Mouse (Mus musculus): ENCODE measurements around the gene Serping1. TPM values are rescaled to one million over a fixed set of nuclear protein-coding genes. Genes with fewer than 3 reads are reported as not detected.
"Not testable (repeated sequence)": the region's sequence is repeated elsewhere in the genome, so short reads cannot be mapped to it uniquely, and the experiment has no call there.

Serping1 gene
- total RNA-seq (2022): 1 to 10 TPM; 6.6 to 9.6 (median 7.8) TPM

GRCm38 (mm10) chr2:84775241-84775640, at the start of gene Serping1:
Gene Serping1 (minus strand): TSS chr2:84775444.
- no peak for DNase-seq (ENCODE audit: low spot score in 2 of 2)

DNA sequence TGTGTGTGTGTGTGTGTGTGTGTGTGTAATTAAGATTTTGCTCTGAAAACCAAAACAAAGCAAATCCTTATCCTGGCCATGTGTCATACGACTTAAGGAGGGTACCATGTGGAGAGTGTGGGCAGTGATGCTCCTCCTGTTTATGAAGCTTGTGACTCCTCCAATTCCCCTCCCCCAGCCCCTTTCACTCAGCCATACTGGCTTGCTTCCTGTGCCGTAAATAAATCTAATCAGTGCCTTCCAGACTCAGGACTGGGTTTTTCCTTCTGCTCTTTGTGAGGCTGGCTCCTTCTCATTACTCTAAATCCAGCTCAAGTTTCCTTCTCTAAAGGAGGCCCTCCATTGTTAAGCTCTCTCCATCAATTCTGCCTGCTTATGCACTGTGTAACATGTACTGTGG, 48.0 kb upstream of the Serping1 start:
- no peak for DNase-seq (ENCODE audit: low spot score in 2 of 2)

GRCm38 (mm10) chr2:84822552-84822951, 47.3 kb upstream of the Serping1 start, which contains the start of gene Smtnl1:
Gene Smtnl1 (minus strand): TSS chr2:84822652.
- no peak for DNase-seq (ENCODE audit: low spot score in 2 of 2)

GRCm38 (mm10) chr2:84819861-84820260, 44.6 kb upstream of the Serping1 start:
- DNase-seq (ENCODE audit: low spot score in 2 of 2): peak in 1 of 2 experiments; percentile 40

GRCm38 (mm10) chr2:84812676-84813075, 37.4 kb upstream of the Serping1 start:
- no peak for DNase-seq (ENCODE audit: low spot score in 2 of 2)

DNA sequence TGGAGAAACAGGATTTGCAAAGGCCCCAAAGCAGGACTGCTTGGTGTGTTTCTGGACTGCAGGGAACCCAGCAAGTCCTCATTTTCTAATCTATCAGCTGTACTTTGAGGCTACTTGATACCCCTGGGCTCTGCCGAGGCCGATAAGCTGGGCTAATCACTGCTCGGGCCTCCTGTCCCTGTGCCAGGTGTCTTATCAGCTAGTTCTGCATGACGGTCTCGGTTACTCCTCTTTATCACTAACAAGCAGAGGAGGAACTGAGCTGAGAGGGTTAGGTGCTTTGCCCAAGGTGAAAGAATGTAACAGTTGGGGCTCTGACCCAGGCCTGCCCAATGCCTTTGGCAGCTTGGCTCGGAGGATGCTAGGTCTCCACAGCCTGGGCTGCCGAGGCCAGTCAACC, 36.6 kb upstream of the Serping1 start:
- DNase-seq (ENCODE audit: low spot score in 2 of 2): no peak

GRCm38 (mm10) chr2:84810886-84811577, 35.8 kb upstream of the Serping1 start:
- peak; percentile 84 to 85 for DNase-seq (ENCODE audit: low spot score in 2 of 2)

DNA sequence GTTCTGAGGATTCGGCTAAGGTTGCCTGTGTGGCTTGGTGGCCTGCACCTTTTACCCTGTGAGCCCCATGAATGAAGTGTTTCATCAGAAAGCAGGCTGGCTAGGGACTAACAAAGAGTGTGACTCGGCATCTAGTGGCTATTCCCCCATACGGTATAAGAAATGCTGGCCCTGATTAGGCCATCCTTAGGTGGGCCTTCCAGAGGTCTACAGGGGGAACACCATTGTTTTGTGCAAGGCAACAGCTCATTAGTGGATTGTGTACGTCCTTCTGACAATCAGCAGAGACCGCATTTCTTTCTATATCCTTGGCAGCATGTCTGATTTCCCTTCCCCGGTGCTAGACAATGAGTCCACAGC, 35.3 kb upstream of the Serping1 start:
- no peak for DNase-seq (ENCODE audit: low spot score in 2 of 2)

- no peak for DNase-seq (ENCODE audit: low spot score in 2 of 2)
These were observed 34.1 kb upstream of the Serping1 start for GRCm38 (mm10) chr2:84809330-84809729.

GRCm38 (mm10) chr2:84806546-84806945, 31.3 kb upstream of the Serping1 start:
- no peak for DNase-seq (ENCODE audit: low spot score in 2 of 2)

- DNase-seq (ENCODE audit: low spot score in 2 of 2): no peak
These were observed 28.7 kb upstream of the Serping1 start for GRCm38 (mm10) chr2:84803963-84804362.

GRCm38 (mm10) chr2:84801223-84801622, 26.0 kb upstream of the Serping1 start:
- DNase-seq (ENCODE audit: low spot score in 2 of 2): not testable (repeated sequence)

GRCm38 (mm10) chr2:84800304-84800703, 25.1 kb upstream of the Serping1 start:
- no peak for DNase-seq (ENCODE audit: low spot score in 2 of 2)

GRCm38 (mm10) chr2:84799041-84799561, 23.9 kb upstream of the Serping1 start:
- peak; percentile 31 to 42 for DNase-seq (ENCODE audit: low spot score in 2 of 2)

DNA sequence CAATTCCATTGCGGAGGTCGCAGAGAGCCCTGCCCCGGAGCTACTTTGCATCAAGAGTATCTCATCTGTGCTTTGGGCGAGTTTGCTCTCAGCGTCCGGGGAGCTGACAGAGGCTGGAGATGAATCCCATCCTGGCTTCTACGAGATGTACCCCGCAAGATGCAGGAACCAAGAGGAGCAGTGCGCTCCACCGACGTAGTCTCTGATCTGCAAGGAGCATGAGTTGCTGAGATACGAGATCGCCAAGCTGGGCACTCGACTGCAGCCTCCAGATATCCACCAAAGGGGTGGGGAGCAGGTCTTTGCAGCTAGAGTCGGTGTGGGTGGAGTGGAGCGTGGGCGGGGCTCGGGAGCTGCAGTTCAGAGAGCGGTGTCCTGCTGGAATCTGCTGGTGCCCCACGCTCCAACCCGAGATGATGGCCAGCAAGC, 23.3 kb upstream of the Serping1 start, which contains the start of gene Ube2l6:
Gene Ube2l6, plus strand, starts transcription at position 336 of the 429 bp plus-strand sequence.
- DNase-seq (ENCODE audit: low spot score in 2 of 2): peak; percentile 49 to 77

GRCm38 (mm10) chr2:84797833-84798492, 22.7 kb upstream of the Serping1 start:
- peak; percentile 68 to 75 for DNase-seq (ENCODE audit: low spot score in 2 of 2)

- DNase-seq (ENCODE audit: low spot score in 2 of 2): no peak
These were observed 18.6 kb upstream of the Serping1 start for GRCm38 (mm10) chr2:84793871-84794270.

DNA sequence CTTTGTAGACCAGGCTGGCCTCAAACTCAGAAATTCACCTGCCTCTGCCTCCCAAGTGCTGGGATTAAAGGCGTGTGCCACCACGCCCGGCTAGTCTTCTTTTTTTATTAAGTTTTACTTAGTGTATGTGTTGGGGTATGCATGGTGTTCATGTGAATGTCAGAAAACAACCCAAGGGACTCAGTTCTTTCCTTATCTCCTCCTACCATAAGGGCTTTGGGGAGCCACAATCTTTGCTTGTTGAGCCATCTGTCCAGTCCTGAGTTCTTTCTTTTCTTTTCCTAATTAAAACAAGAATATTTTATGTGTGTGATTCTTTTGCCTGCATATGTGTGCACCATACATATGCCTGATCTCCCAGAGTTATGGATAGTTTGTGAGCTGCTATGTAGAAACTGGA, 17.9 kb upstream of the Serping1 start:
- DNase-seq (ENCODE audit: low spot score in 2 of 2): no peak

DNA sequence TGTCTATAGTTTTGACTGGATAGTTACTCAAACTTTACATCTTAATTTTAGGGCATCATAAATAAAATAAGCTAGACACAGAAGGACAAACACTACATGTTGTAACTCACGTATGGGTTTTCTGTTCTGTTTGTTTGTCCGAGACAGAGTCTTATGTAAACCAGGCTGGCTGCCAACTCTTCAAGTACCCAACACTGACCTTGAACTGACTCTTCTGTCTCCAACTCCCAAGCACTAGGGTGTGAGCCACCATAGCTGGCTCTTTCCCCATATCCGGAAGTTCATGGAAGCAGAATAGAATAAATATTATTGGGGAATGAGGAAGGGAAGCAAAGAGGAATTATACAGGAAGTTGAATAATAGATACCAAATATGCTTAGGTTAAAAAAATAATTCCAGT, 17.3 kb upstream of the Serping1 start:
- no peak for DNase-seq (ENCODE audit: low spot score in 2 of 2)

GRCm38 (mm10) chr2:84790418-84790817, 15.2 kb upstream of the Serping1 start:
- DNase-seq (ENCODE audit: low spot score in 2 of 2): no peak

DNA sequence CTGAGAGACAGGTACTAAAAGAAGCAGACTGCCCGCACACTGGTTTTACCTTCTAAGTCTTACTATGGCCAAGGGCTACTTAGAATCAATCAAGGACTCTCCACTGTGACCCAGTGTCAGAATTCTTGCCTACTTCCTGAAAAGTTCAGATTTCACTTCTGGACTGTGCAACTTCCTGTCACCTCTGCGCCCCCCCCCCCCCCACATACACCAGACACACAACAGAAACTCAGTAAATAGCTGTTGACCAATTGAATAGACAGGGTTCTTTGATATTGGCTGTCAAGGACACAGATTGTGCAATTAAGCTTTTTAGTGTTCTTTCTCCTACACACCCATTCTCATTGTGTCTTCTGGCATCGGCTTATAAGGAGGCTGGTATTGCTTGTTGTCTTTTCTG, 13.1 kb upstream of the Serping1 start:
- no peak for DNase-seq (ENCODE audit: low spot score in 2 of 2)

DNA sequence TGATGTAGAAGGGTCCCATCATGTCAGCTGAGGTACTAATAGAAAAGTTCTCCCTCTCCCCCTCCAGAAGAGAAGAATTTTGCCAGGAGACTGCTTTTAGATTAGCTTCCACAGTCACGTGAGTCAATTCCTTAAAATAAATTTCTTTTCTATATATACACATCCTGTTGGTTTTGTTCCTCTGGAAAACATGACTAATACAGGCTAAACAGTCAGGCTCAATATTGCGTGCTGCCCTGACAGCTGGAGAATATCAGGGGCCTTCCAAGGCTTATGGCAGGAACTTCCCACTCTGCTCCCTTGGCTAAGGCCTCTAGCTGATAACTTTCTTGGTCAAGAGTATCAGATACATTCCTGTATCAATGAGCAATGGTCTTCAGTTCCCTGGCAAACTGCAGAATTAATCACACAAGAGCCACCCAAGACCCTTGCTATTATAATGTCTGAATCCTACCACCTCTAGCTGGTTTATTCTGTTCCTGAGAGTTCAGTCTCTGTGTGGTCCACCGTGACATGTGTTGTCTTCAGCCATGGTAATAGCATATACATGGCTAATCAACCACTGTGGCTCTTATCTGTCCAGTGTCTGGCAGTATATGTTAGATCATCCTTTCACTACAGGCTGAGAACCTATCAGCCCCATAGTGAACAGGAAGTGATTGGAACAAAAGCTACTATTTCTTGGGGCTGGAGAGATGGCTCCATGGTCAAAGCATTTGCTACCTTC, 8.8 kb upstream of the Serping1 start:
- DNase-seq (ENCODE audit: low spot score in 2 of 2): no peak

Measured in left cerebral cortex, adult 8-10 months (tissue).